Mouse (Mus musculus) CH12.LX (cell line): ENCODE data around the gene Fbxl3. TPM values are rescaled to one million over a fixed set of nuclear protein-coding genes. Genes with fewer than 3 reads are reported as not detected.

Experiments used
- DNase-seq: peaks from one replicate; pipeline ENCODE4 v3.0.0-alpha.2; 2013; ENCODE audit errors: extremely low read depth
- H3K27ac ChIP-seq: 2 replicates; pipeline ENCODE4 v1.5.1; 2012; ENCODE audit warnings: low read depth, mild to moderate bottlenecking, control low read depth, moderate library complexity; ENCODE audit not compliant: insufficient read depth
- H3K27me3 ChIP-seq: replicated peaks from 2 replicates; pipeline ENCODE3; 2012; ENCODE audit warnings: inconsistent platforms
- H3K36me3 ChIP-seq, 2 experiments: replicated peaks in 1 of 2; 2 replicates each; pipeline versions ENCODE3 to v1.6.1; 2012; ENCODE audit warnings: inconsistent platforms in 1 of 2, low read length in 1 of 2, mild to moderate bottlenecking in 1 of 2, mixed read lengths in 1 of 2, moderate library complexity in 1 of 2; ENCODE audit not compliant: control insufficient read depth in 1 of 2, insufficient read depth in 1 of 2
- H3K4me1 ChIP-seq, 2 experiments: 2 replicates each; pipeline ENCODE4 v1.6.1; 2012; ENCODE audit warnings: inconsistent platforms in 1 of 2, moderate library complexity in 1 of 2; ENCODE audit not compliant: insufficient read depth in 2 of 2, control insufficient read depth in 1 of 2
- H3K4me2 ChIP-seq: 2 replicates; pipeline ENCODE4 v1.6.1; 2012; ENCODE audit warnings: low read depth, mild to moderate bottlenecking, control low read depth; ENCODE audit not compliant: poor library complexity, insufficient read depth, severe bottlenecking
- H3K4me3 ChIP-seq, 3 experiments: fragments of 150-350 bp in 1 of 3; sonication (generic) in 1 of 3; replicated peaks in 1 of 3; 2 replicates each; pipeline versions ENCODE3 to v1.5.1; 2011 to 2012; ENCODE audit warnings: low read depth in 2 of 3, low read length in 2 of 3, mild to moderate bottlenecking in 2 of 3, moderate library complexity in 2 of 3, control low read depth in 1 of 3, improper control_type of control experiment in 1 of 3, inconsistent platforms in 1 of 3, mixed read lengths in 1 of 3; ENCODE audit not compliant: poor library complexity in 1 of 3
- H3K79me2 ChIP-seq: replicated peaks from 2 replicates; pipeline ENCODE4 v1.6.1; 2012; ENCODE audit warnings: mild to moderate bottlenecking, moderate library complexity; ENCODE audit not compliant: control insufficient read depth, poor library complexity, insufficient read depth, severe bottlenecking; ENCODE audit errors: extremely low read depth
- H3K9ac ChIP-seq: 2 replicates; pipeline ENCODE4 v1.6.1; 2012; ENCODE audit warnings: low read depth, mild to moderate bottlenecking, control low read depth, moderate library complexity; ENCODE audit not compliant: insufficient read depth
- H3K9me3 ChIP-seq: replicated peaks from 2 replicates; pipeline ENCODE3; 2012; ENCODE audit warnings: low read length, inconsistent platforms, mixed read lengths
- BHLHE40 ChIP-seq: IDR thresholded peaks from 2 replicates; pipeline ENCODE4 v1.6.1; 2011; ENCODE audit warnings: mild to moderate bottlenecking, low read depth, low read length, improper control_type of control experiment
- CTCF ChIP-seq, 2 experiments: IDR thresholded peaks in 1 of 2; conservative IDR thresholded peaks in 1 of 2; 2 replicates each; pipeline ENCODE4 v1.5.1; 2011 to 2012; ENCODE audit warnings: low read depth in 2 of 2, low read length in 2 of 2, improper control_type of control experiment in 1 of 2, inconsistent platforms in 1 of 2, mild to moderate bottlenecking in 1 of 2, moderate library complexity in 1 of 2
- EP300 ChIP-seq: IDR thresholded peaks from 2 replicates; pipeline ENCODE4 v1.6.1; 2011; ENCODE audit warnings: low read length, improper control_type of control experiment
- ETS1 ChIP-seq: conservative IDR thresholded peaks from 2 replicates; pipeline ENCODE4 v1.6.1; 2012; ENCODE audit warnings: low read depth, mild to moderate bottlenecking, inconsistent platforms, low read length, improper control_type of control experiment, moderate library complexity
- HCFC1 ChIP-seq: IDR thresholded peaks from 2 replicates; pipeline ENCODE4 v1.6.1; 2012; ENCODE audit warnings: low read depth, mild to moderate bottlenecking, inconsistent platforms, low read length, improper control_type of control experiment
- IRF4 ChIP-seq: IDR thresholded peaks from 2 replicates; pipeline ENCODE4 v1.6.1; 2014; ENCODE audit warnings: low read depth, mild to moderate bottlenecking, inconsistent platforms, low read length, improper control_type of control experiment
- JUN ChIP-seq: IDR thresholded peaks from 2 replicates; pipeline ENCODE4 v1.6.1; 2011; ENCODE audit warnings: low read depth, mild to moderate bottlenecking, low read length, improper control_type of control experiment, moderate library complexity; ENCODE audit not compliant: insufficient read depth
- JUND ChIP-seq: conservative IDR thresholded peaks from 2 replicates; pipeline ENCODE4 v1.6.1; 2011; ENCODE audit warnings: low read depth, low read length, improper control_type of control experiment
- MXI1 ChIP-seq: IDR thresholded peaks from 2 replicates; pipeline ENCODE4 v1.6.1; 2011; ENCODE audit warnings: mild to moderate bottlenecking, low read depth, low read length, improper control_type of control experiment
- NRF1 ChIP-seq: IDR thresholded peaks from 2 replicates; pipeline ENCODE4 v1.6.1; 2014; ENCODE audit warnings: low read depth, mild to moderate bottlenecking, inconsistent platforms, low read length, improper control_type of control experiment, moderate library complexity
- POLR2A ChIP-seq: IDR thresholded peaks from 2 replicates; pipeline ENCODE4 v1.6.1; 2011; ENCODE audit warnings: low read depth, mild to moderate bottlenecking, improper control_type of control experiment, low read length
- RAD21 ChIP-seq: IDR thresholded peaks from 2 replicates; pipeline ENCODE4 v1.6.1; 2011; ENCODE audit warnings: low read depth, mild to moderate bottlenecking, low read length, improper control_type of control experiment, moderate library complexity
- RCOR1 ChIP-seq: conservative IDR thresholded peaks from 2 replicates; pipeline ENCODE4 v1.6.1; 2012; ENCODE audit warnings: low read depth, mild to moderate bottlenecking, inconsistent platforms, low read length, improper control_type of control experiment
- SMC3 ChIP-seq: IDR thresholded peaks from 2 replicates; pipeline ENCODE4 v1.6.1; 2011; ENCODE audit warnings: low read depth, low read length, improper control_type of control experiment
- TBP ChIP-seq: conservative IDR thresholded peaks from 2 replicates; pipeline ENCODE4 v1.6.1; 2011; ENCODE audit warnings: low read depth, low read length, improper control_type of control experiment
- USF1 ChIP-seq: IDR thresholded peaks from 2 replicates; pipeline ENCODE4 v1.6.1; 2014; ENCODE audit warnings: low read depth, mild to moderate bottlenecking, inconsistent platforms, low read length, improper control_type of control experiment
- USF2 ChIP-seq: conservative IDR thresholded peaks from 2 replicates; pipeline ENCODE4 v1.6.1; 2011; ENCODE audit warnings: low read depth, low read length, improper control_type of control experiment
- ZNF384 ChIP-seq: IDR thresholded peaks from 2 replicates; pipeline ENCODE4 v1.6.1; 2012; ENCODE audit warnings: low read depth, low read length, improper control_type of control experiment, inconsistent platforms
- dilution Hi-C: fragments of 300-500 bp; cut with MboI; formaldehyde crosslinking; loops from 2 replicates; pipeline ENCODE4 v1.14.3; 2020; ENCODE audit warnings: low sequenced_read_pairs; ENCODE audit not compliant: extremely low pct_unique_long_range_greater_than_20kb, extremely low pct_ligation_motif_present
- in situ Hi-C: fragments of 300-500 bp; cut with MboI; formaldehyde crosslinking; loops from 3 replicates; pipeline ENCODE4 v1.14.3; 2019; ENCODE audit warnings: low sequenced_read_pairs, low pct_ligation_motif_present, low pct_unique_long_range_greater_than_20kb, mixed read lengths
- polyA plus RNA-seq: library from polyadenylated mRNA; unstranded; fragments of >175 nt; gene quantifications from 2 replicates; pipeline ENCODE4 v1.2.1, GENCODE M21; 2012; ENCODE audit warnings: low read depth; ENCODE audit not compliant: insufficient read length
- total RNA-seq, 2 experiments: library from RNA; depleted of rRNA; stranded (reverse); fragments of 300-350 nt in 1 of 2; fragments of >200 nt in 1 of 2; gene quantifications; 2 replicates each; pipeline ENCODE4 v1.2.3; 2012 to 2014

The Fbxl3 gene
- total and polyA plus RNA-seq, 3 experiments = 22.6 to 43.3 (median 37.5) TPM

DNA sequence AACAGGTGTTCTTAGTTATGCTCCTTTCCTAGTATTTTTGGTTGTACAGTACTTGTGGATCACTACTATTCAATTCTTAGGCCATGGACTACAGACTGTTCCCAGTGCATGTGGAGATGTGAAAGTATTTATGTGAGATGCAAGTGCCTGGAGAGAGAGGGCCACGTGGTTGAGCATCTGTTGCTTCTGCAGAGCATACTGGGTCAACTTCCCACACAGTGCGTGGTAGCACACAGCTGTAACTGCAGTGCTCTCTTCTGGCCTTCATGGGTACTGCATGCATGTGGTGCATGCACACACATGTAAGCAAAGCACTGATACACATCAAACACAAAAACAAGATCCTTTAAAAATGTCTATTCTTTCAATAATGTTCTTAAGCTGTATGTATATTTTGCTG is 32.6 kb upstream of the Fbxl3 start:
- DNase-seq = peak; percentile 41
- no peaks in the 10 kb centered on the region for H3K4me1 ChIP-seq
- H3K27ac ChIP-seq = no peak overlapping the region
- H3K36me3 ChIP-seq = peaks cover 43 to 81% of the 10 kb centered on the region in 2 experiments
- TF ChIP-seq POLR2A (no peak), SMC3 (peak; percentile 35; the same call in 1 of the 2 replicates), CTCF (conservative IDR thresholded peaks at IDR 0.05 in 1 of 2, IDR thresholded peaks at IDR 0.05 in 1 of 2; ENCODE audit: low read depth in 2 of 2, low read length in 2 of 2) (peak; percentile 40 to 53; a peak in 3 of 4 replicates), NRF1 (no peak), RAD21 (peak; percentile 31)
- H3K27me3 ChIP-seq = no peaks in the 10 kb centered on the region
- no peaks in the 10 kb centered on the region for H3K79me2 ChIP-seq
- no peak overlapping the region for H3K9ac ChIP-seq
- H3K4me2 ChIP-seq = no peak overlapping the region
- peaks cover 6% of the 10 kb centered on the region for H3K9me3 ChIP-seq
- dilution Hi-C loops = no loop called here
- in situ Hi-C loops = no loop called here
- no peak overlapping the region for H3K4me3 ChIP-seq

DNA sequence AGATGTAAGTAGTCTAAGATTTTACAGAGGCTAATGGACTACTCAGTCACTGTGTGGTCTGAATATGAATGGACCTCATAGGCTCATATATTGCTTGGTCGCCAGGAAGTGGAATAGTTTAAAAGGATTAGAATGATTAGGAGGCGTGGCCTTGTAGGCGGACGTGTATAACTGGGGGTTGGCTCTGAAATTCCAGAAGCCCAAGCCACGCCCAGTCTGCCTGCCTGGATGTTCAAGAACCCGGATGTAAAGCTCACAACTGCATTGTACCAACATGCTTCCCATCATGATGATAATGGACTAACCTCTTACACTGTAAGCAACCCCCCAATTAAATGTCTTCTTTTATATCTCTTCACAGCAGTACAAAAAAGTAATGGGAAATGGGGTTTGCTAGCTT is 26.4 kb upstream of the Fbxl3 start:
- dilution Hi-C loops (no loop called here), in situ Hi-C loops (no loop called here)
- Histone ChIP-seq H3K27me3 (no peaks in the 10 kb centered on the region), H3K9ac (no peak overlapping the region), H3K9me3 (no peaks in the 10 kb centered on the region), H3K4me2 (no peak overlapping the region), H3K36me3 (peaks cover 59 to 85% of the 10 kb centered on the region in 2 experiments), H3K27ac (no peak overlapping the region), H3K4me3 (no peak overlapping the region), H3K79me2 (no peaks in the 10 kb centered on the region), H3K4me1 (no peaks in the 10 kb centered on the region)
- TF ChIP-seq JUN (no peak), ZNF384 (no peak), BHLHE40 (no peak), TBP (no peak), JUND (no peak), USF1 (no peak), EP300 (no peak), HCFC1 (no peak), ETS1 (no peak), MXI1 (no peak), USF2 (no peak), RCOR1 (no peak), IRF4 (no peak), NRF1 (no peak)
- no peak for DNase-seq
